Mouse (Mus musculus) neural tube, embryonic 13.5 days (tissue): ENCODE data around the gene Tada3. TPM values are rescaled to one million over a fixed set of nuclear protein-coding genes. Genes with fewer than 3 reads are reported as not detected.
A peak's percentile ranks its signal among the peaks of the same experiment; 100 is the strongest.

Source experiments
- ATAC-seq: fragments of 200-750 bp; cut with Nextera tagmentation; 2 replicates; pipeline ENCODE4 v1.8.0; 2017; ENCODE audit warnings: low read depth, mild to moderate bottlenecking, moderate TSS enrichment, moderate library complexity
- H3K27ac ChIP-seq: fragments of 300-500 bp; sonication (generic); replicated peaks from 2 replicates; pipeline ENCODE4 v1.5.1; 2015; ENCODE audit warnings: moderate library complexity, mild to moderate bottlenecking, inconsistent platforms
- H3K27me3 ChIP-seq: fragments of 300-500 bp; sonication (generic); 2 replicates; pipeline ENCODE4 v1.6.1; 2015; ENCODE audit warnings: mild to moderate bottlenecking, inconsistent platforms
- H3K36me3 ChIP-seq: fragments of 300-500 bp; sonication (generic); 2 replicates; pipeline ENCODE4 v1.6.1; 2015; ENCODE audit warnings: mild to moderate bottlenecking, inconsistent platforms
- H3K4me1 ChIP-seq: fragments of 300-500 bp; sonication (generic); replicated peaks from 2 replicates; pipeline ENCODE4 v1.6.1; 2015; ENCODE audit warnings: inconsistent platforms
- H3K4me2 ChIP-seq: fragments of 300-500 bp; sonication (generic); 2 replicates; pipeline ENCODE4 v1.6.1; 2015; ENCODE audit warnings: inconsistent platforms, mild to moderate bottlenecking, moderate library complexity
- H3K4me3 ChIP-seq: fragments of 300-500 bp; sonication (generic); 2 replicates; pipeline ENCODE4 v1.5.1; 2015; ENCODE audit warnings: mild to moderate bottlenecking, inconsistent platforms
- H3K9ac ChIP-seq: fragments of 300-500 bp; sonication (generic); 2 replicates; pipeline ENCODE4 v1.6.1; 2015; ENCODE audit warnings: moderate library complexity, mild to moderate bottlenecking, inconsistent platforms
- H3K9me3 ChIP-seq: fragments of 300-500 bp; sonication (generic); 2 replicates; pipeline ENCODE4 v1.6.1; 2016; ENCODE audit warnings: inconsistent platforms
- WGBS: fragments of 180-500 bp; shearing (Covaris S2); methylation state at CpG from one replicate; pipeline ENCODE4 v1.1.7; 2015; 5-methylcytosine and 5-hydroxymethylcytosine counted together
- polyA plus RNA-seq: library from polyadenylated mRNA; unstranded; fragments of >200 nt; fragmentation: Nextera tagmentation; extraction: Ambion mirVana; gene quantifications from 2 replicates; pipeline ENCODE4 v1.2.1, GENCODE M21; 2015

The Tada3 gene
- polyA plus RNA-seq, 1 experiment from 2014 or later, result 64.5 TPM

DNA sequence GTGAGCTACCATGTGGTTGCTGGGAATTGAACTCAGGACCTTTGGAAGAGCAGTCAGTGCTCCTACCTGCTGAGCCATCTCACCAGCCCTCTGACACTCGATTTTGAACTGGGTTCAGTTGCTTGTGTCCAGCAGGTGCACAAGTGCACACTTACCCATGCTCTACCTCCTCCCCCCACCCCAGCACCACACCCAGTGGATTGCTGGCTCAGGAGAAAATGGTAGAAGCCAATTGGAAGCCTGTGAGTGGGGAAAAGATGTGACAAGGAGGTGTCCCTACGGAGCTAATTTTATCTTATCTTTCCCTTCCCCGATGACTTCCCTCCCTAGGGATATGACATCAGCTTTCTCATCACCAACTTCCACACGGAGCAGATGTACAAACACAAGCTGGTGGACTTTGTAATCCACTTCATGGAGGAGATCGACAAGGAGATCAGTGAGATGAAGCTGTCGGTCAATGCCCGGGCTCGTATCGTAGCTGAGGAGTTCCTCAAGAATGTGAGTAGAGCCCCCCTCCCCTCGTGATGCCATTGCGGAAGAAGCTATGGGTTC lies 7.6 kb upstream of the Tada3 start:
- Histone ChIP-seq H3K36me3 (peaks cover 97% of the 10 kb centered on the region), H3K4me3 (no peak overlapping the region), H3K4me1 (no peaks in the 10 kb centered on the region), H3K27me3 (no peaks in the 10 kb centered on the region), H3K9me3 (no peaks in the 10 kb centered on the region), H3K27ac (peak overlapping the region; percentile 71), H3K9ac (no peak overlapping the region), H3K4me2 (no peak overlapping the region)
- 0 out of 2 replicates have a peak, but pooled peaks have one; percentile 38 for ATAC-seq
- 86% methylated on average over 11 of the region's 11 CpGs for WGBS

DNA sequence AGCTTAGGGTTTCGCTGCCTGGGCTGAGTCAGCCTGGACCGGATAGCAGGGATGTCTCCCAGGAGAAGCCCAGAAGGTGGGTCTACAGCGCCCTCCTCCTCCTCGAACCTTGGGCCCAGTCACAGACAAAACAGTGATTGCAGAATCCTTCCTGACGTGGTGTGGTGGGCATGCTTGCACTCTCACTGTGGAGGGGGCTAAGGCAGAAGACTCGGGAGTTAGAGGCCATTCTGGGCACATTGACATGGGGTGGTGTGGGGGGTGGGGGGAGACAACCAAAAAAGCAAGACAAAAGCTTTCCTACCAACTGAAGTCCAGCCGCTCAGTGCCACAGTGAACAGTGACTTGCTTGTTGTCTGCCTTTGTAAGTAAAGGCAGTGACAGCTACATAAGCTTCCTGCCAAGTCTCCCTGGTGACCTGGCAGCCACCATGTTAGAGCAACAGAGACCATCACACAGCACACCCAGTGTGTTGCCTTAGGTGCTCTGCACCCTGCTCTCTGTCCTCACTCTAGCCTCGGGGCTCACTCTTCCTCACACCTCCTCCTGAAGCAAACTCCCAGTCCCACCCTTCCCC lies 6.8 kb upstream of the Tada3 start:
- no peak overlapping the region for H3K9ac ChIP-seq
- H3K4me1 ChIP-seq, result peaks cover 5% of the 10 kb centered on the region
- no peaks in the 10 kb centered on the region for H3K9me3 ChIP-seq
- H3K4me2 ChIP-seq, result no peak overlapping the region
- peak overlapping the region; percentile 46; the same call in 1 of the 2 replicates for H3K27ac ChIP-seq
- no peaks in the 10 kb centered on the region for H3K27me3 ChIP-seq
- H3K36me3 ChIP-seq, result peaks cover 91% of the 10 kb centered on the region
- WGBS, result 87% methylated on average over 8 of the region's 8 CpGs
- peak; percentile 47 for ATAC-seq
- H3K4me3 ChIP-seq, result no peak overlapping the region

DNA sequence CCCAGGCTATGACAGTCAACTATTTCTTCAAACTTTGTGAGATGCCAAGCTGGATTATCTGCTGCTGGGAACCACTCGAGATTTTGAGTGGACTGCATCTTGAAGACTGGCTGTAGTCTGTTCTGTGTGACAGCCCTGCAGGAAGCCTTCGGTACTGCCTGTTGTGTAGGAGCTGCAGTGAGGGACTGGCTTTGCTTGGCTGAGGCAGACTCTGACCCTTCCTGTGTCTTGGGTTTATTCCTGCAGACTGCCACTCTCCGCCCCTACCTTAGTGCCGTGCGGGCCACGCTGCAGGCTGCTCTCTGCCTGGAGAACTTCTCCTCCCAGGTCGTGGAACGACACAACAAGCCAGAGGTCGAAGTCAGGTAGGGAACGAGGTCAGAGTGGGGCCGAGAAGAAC lies 2.8 kb upstream of the Tada3 start:
- WGBS, result 95% methylated on average over 11 of the region's 11 CpGs
- Histone ChIP-seq H3K9me3 (no peaks in the 10 kb centered on the region), H3K27ac (no peak overlapping the region), H3K9ac (no peak overlapping the region), H3K36me3 (peaks cover 60% of the 10 kb centered on the region), H3K4me2 (no peak overlapping the region), H3K27me3 (no peaks in the 10 kb centered on the region), H3K4me1 (peaks cover 27% of the 10 kb centered on the region), H3K4me3 (no peak overlapping the region)
- ATAC-seq, result no peak

DNA sequence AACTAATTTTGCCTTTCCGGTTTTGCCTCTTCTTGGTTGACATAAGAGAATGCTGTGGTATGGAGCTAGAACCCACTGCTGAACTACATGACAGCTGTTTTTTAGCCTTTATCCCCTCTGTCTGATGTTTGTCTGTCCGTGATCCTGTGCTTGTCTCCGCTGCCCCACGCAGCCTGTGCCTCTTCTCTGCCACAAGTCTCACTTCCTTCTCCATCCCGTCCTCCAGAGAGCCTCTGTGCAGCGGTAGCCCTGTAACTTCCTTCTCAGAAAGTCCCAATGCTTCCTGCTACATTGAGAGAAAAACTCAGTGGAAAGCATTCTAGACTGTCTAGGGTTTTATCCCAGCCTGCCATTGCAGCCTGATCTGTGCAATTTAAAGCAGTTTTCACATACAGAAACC lies 1.6 kb upstream of the Tada3 start:
- Histone ChIP-seq H3K9me3 (no peaks in the 10 kb centered on the region), H3K4me3 (peak overlapping the region; percentile 81), H3K36me3 (peaks cover 60% of the 10 kb centered on the region), H3K4me1 (peaks cover 27% of the 10 kb centered on the region), H3K9ac (peak overlapping the region; percentile 92; the same call in 1 of the 2 replicates), H3K27ac (no peak overlapping the region), H3K4me2 (peak overlapping the region; percentile 89), H3K27me3 (no peaks in the 10 kb centered on the region)
- ATAC-seq, result no peak
- WGBS, result 81% methylated on average over 6 of the region's 6 CpGs

DNA sequence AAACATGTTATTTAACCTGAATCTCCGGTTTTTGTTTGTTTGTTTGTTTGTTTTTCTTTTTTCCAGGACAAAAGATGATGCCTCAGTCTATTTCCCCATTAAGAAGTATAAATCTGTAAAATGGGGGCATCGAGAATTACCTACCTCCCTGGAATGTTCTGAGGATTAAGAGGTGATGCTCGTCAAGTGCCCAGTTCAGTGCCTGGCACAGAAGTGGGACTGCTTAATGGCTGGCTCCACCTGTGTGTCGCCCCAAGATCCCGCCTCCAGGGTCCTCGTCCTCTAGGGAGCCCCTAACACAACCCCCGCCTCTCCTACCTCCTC lies 549 bp downstream of the Tada3 start:
- no peak for ATAC-seq
- H3K4me2 ChIP-seq, result peak overlapping the region; percentile 89
- H3K27me3 ChIP-seq, result no peaks in the 10 kb centered on the region
- 12% methylated on average over 7 of the region's 7 CpGs for WGBS
- H3K4me1 ChIP-seq, result peaks cover 27% of the 10 kb centered on the region
- peak overlapping the region; percentile 92 for H3K9ac ChIP-seq
- H3K4me3 ChIP-seq, result peak overlapping the region; percentile 81
- peaks cover 60% of the 10 kb centered on the region for H3K36me3 ChIP-seq
- peak overlapping the region; percentile 93 for H3K27ac ChIP-seq
- no peaks in the 10 kb centered on the region for H3K9me3 ChIP-seq

DNA sequence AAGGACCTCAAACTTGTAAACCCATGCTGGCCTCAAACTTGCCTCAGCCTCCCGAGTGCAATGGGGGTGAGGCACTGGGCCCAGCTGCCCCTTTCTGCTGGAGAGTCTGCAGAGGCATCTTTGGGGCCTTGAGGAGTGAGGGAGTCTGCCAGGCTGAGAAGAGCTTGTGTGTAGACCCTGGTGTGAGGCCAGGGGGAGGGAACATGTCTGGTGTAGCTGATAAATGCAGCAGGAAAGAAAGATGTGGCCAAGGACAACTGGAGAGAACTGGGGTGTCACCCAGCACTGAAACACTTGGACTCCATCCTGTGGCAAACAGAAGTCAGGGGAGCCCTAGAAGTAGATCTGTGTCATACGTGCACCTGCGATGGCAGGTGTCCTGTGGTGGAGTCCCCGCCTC lies 4.2 kb downstream of the Tada3 start:
- Histone ChIP-seq H3K4me3 (no peak overlapping the region), H3K9ac (no peak overlapping the region), H3K27ac (no peak overlapping the region), H3K27me3 (no peaks in the 10 kb centered on the region), H3K9me3 (no peaks in the 10 kb centered on the region), H3K36me3 (peaks cover 76% of the 10 kb centered on the region), H3K4me1 (peaks cover 13% of the 10 kb centered on the region), H3K4me2 (no peak overlapping the region)
- no peak for ATAC-seq
- 89% methylated on average over 4 of the region's 4 CpGs for WGBS

DNA sequence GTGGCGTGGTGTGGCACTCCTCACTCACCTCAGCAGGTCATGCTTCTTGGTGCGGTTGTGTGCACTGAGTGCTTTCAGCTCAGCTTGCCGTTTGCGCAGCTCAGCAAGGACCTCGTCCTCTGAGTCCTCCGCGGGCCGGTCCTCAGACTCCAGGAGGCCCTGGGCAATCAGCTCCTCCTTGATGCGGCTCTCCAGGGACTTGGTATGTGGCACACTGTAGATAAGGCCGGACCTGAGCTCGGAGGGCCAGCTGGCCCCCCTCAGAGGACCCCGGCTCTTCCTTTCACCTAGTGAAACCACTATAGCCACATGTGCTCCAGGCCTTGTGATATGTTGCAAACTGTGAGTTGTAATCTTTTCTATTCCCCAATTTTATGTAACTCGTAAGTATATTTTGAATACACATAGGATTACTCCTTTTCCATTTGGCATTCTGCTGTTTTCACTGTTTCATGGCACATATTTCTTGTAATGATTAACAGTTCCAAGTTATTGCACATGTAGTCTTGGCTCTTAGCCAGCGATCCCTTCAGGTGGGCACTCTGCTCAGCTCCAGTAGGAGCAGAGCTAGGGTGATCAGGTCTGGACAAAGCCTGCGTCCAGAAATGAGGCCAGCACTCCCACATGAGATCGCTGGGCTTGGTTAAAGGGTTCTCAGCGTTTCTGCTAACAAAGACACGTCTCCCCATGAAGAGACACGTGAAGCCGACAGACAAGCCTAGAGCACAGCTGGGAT lies 7.3 kb downstream of the Tada3 start:
- Histone ChIP-seq H3K27me3 (no peaks in the 10 kb centered on the region), H3K36me3 (peaks cover 90% of the 10 kb centered on the region)

DNA sequence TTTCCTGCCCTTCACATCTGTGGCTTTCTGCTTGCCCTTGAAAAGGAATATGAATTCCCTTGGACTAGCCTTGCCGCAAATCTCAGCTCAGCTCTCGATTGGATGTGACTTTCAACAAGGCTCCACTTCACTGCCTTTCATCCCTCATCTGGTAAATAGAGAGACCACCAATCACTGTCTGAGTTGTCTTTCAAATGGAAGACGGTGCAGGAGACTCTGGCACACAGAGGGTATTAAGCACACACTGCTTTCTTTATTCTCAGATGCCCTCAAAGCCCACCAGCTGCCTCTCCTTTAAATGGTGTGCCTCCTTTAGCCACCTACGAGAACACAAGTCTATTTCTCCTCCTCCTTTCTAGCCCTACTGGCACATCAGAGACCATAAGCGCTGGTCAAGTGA lies 9.1 kb downstream of the Tada3 start:
- Histone ChIP-seq H3K9me3 (no peaks in the 10 kb centered on the region), H3K9ac (no peak overlapping the region), H3K4me1 (no peaks in the 10 kb centered on the region), H3K27me3 (no peaks in the 10 kb centered on the region), H3K36me3 (peaks cover 72% of the 10 kb centered on the region), H3K27ac (0 out of 2 replicates have a peak overlapping the region, but pooled peaks have one; percentile 1), H3K4me3 (no peak overlapping the region), H3K4me2 (no peak overlapping the region)
- ATAC-seq, result 0 out of 2 replicates have a peak, but pooled peaks have one; percentile 32
- WGBS, result 66% methylated on average over 5 of the region's 5 CpGs

More for the DNA sequence above, 7.3 kb downstream of the Tada3 start:
- no peak overlapping the region for H3K4me2 ChIP-seq
- ATAC-seq, result no peak
- no peaks in the 10 kb centered on the region for H3K4me1 ChIP-seq
- no peaks in the 10 kb centered on the region for H3K9me3 ChIP-seq
- 93% methylated on average over 20 of the region's 20 CpGs for WGBS
- H3K4me3 ChIP-seq, result no peak overlapping the region
- H3K27ac ChIP-seq, result no peak overlapping the region
- H3K9ac ChIP-seq, result no peak overlapping the region

DNA sequence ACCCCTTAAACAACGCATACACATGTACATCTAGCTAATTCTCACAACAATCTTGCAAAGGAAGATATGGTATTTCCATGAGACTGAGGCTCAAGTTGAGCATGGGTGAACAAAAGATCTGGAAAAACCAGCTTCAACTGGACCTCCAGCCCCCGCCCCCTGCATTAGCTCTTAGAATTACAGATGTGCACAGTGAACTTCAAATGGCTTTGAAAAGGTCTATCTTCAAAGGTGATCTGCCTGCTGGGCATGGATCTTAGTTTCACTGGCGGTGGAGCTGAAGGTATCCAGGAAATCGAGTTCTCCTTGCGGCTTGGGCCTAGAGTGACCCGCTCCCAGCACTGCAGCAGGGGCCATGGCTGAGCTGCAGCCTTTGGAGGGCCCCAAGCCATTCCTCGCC lies 9.6 kb downstream of the Tada3 start:
- H3K4me3 ChIP-seq, result no peak overlapping the region
- H3K36me3 ChIP-seq, result peaks cover 67% of the 10 kb centered on the region
- H3K27me3 ChIP-seq, result no peaks in the 10 kb centered on the region
- no peaks in the 10 kb centered on the region for H3K9me3 ChIP-seq
- ATAC-seq, result no peak
- WGBS, result 88% methylated on average over 7 of the region's 7 CpGs
- H3K4me1 ChIP-seq, result no peaks in the 10 kb centered on the region
- H3K9ac ChIP-seq, result no peak overlapping the region
- H3K4me2 ChIP-seq, result no peak overlapping the region
- H3K27ac ChIP-seq, result no peak overlapping the region

DNA sequence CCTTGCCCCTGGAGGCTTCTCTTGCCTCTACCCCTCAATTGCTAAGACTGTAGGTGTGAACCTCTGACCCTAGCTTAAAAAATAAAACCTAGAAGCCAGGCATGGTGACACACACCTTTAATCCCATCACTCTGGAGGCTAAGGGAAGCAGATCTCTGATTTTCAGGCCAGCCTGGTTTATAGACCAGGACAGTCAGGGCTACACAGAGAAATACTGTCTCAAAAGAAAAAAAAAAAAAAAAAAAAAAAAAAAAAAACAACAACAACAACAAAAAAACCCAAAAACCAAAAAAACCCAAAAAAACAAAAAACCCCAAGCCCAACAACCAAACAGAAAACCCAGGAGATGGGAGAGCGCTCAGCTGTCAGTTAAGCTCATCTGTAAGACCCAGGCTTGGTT lies 10.1 kb downstream of the Tada3 start:
- no peak overlapping the region for H3K9ac ChIP-seq
- no peaks in the 10 kb centered on the region for H3K9me3 ChIP-seq
- no peak overlapping the region for H3K4me3 ChIP-seq
- H3K27ac ChIP-seq, result no peak overlapping the region
- no peak overlapping the region for H3K4me2 ChIP-seq
- 100% methylated on average over 1 of the region's 1 CpGs for WGBS
- H3K4me1 ChIP-seq, result no peaks in the 10 kb centered on the region
- H3K36me3 ChIP-seq, result peaks cover 62% of the 10 kb centered on the region
- no peak for ATAC-seq
- H3K27me3 ChIP-seq, result no peaks in the 10 kb centered on the region

DNA sequence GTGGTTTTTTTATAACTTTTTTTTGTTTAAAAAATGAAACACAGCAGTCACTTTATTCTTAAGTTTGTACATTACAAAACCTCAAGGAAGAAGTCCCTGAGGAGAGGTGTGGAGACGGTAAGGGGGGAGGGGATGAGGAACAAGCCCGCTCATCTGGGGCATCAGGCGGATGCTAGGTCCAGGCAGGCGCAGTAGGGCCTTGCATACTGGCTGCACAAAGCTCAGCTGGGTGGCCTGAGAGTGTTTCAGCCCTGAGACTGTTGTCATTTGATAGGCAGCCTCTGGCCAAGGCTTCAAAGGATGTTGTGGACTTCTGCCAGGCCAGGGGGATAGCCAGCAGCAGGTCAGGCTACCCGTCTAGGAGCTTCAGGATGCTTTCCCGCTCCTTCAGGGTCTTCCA lies 11.0 kb downstream of the Tada3 start:
- Histone ChIP-seq H3K27ac (no peak overlapping the region), H3K4me2 (no peak overlapping the region), H3K4me3 (no peak overlapping the region), H3K4me1 (no peaks in the 10 kb centered on the region), H3K9me3 (no peaks in the 10 kb centered on the region), H3K36me3 (peaks cover 52% of the 10 kb centered on the region), H3K9ac (no peak overlapping the region), H3K27me3 (no peaks in the 10 kb centered on the region)
- 91% methylated on average over 6 of the region's 6 CpGs for WGBS
- no peak for ATAC-seq

DNA sequence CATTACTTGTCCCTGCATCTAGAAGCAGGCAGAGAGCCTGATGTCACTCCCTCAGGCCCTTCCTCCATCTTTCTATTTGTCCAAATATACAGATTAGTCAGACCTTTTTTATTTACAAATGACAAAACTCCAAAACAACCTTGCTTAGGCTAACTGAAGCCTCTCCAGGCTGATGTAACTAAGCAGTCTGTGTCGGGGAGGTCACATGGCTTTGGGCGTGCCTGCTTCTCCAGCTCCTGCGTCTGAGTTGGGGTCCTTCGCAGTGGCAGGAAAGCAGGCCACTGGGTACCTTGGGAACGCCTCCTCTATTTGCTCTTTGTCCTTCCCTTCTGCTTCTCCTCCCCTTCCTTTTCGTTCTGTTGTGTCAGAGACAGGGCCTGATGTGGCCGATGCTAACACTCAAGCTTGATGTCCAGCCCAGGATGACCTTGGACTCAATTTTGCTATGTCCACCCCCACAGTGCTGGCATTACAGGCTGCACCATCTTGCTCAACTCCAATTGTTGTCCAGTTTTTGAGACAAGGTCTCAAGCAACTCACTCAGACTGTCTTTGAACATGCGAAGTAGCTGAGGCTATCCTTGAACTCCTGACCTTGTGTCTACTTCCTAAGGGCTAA lies 13.1 kb downstream of the Tada3 start:
- Histone ChIP-seq H3K9me3 (no peaks in the 10 kb centered on the region), H3K4me2 (no peak overlapping the region), H3K4me3 (no peak overlapping the region), H3K36me3 (peaks cover 32% of the 10 kb centered on the region), H3K9ac (no peak overlapping the region), H3K27ac (no peak overlapping the region), H3K4me1 (no peaks in the 10 kb centered on the region), H3K27me3 (no peaks in the 10 kb centered on the region)
- WGBS, result 68% methylated on average over 8 of the region's 8 CpGs
- no peak for ATAC-seq
